Mouse (Mus musculus) hindbrain, embryonic 12.5 days (tissue): ENCODE measurements around the gene Dcps. TPM values are rescaled to one million over a fixed set of nuclear protein-coding genes. Genes with fewer than 3 reads are reported as not detected.
A peak's percentile ranks its signal among the peaks of the same experiment; 100 is the strongest.

ENCODE experiments used
- ATAC-seq: fragments of 200-750 bp; cut with Nextera tagmentation; 2 replicates; pipeline ENCODE4 v1.8.0; 2017; ENCODE audit warnings: moderate TSS enrichment; ENCODE audit not compliant: low FRiP score
- H3K27ac ChIP-seq: fragments of 300-500 bp; sonication (generic); 2 replicates; pipeline ENCODE4 v1.5.1; 2016; ENCODE audit warnings: mild to moderate bottlenecking
- H3K27me3 ChIP-seq: fragments of 300-500 bp; sonication (generic); 2 replicates; pipeline ENCODE4 v1.6.1; 2016; ENCODE audit warnings: mild to moderate bottlenecking
- H3K36me3 ChIP-seq: fragments of 300-500 bp; sonication (generic); 2 replicates; pipeline ENCODE4 v1.6.1; 2016; ENCODE audit warnings: mild to moderate bottlenecking
- H3K4me1 ChIP-seq: fragments of 300-500 bp; sonication (generic); 2 replicates; pipeline ENCODE4 v1.6.1; 2016
- H3K4me2 ChIP-seq: fragments of 300-500 bp; sonication (generic); replicated peaks from 2 replicates; pipeline ENCODE4 v1.6.1; 2016; ENCODE audit warnings: mild to moderate bottlenecking
- H3K4me3 ChIP-seq: fragments of 300-500 bp; sonication (generic); 2 replicates; pipeline ENCODE4 v1.5.1; 2016; ENCODE audit warnings: mild to moderate bottlenecking
- H3K9ac ChIP-seq: fragments of 300-500 bp; sonication (generic); 2 replicates; pipeline ENCODE4 v1.6.1; 2016; ENCODE audit warnings: mild to moderate bottlenecking, moderate library complexity
- H3K9me3 ChIP-seq: fragments of 300-500 bp; sonication (generic); replicated peaks from 2 replicates; pipeline ENCODE4 v1.6.1; 2016; ENCODE audit warnings: mild to moderate bottlenecking
- WGBS: fragments of 180-500 bp; shearing (Covaris S2); methylation state at CpG from one replicate; pipeline ENCODE4 v1.1.7; 2016; 5-methylcytosine and 5-hydroxymethylcytosine counted together
- polyA plus RNA-seq: library from polyadenylated mRNA; unstranded; fragments of >200 nt; fragmentation: Nextera tagmentation; extraction: Ambion mirVana; gene quantifications from 2 replicates; pipeline ENCODE4 v1.2.1, GENCODE M21; 2016

The Dcps gene
- polyA plus RNA-seq, 1 experiment from 2014 or later = 73.8 TPM

- ATAC-seq = no peak
- Histone ChIP-seq H3K36me3 (no peaks in the 10 kb centered on the region), H3K9ac (no peak overlapping the region), H3K9me3 (no peaks in the 10 kb centered on the region), H3K4me2 (no peak overlapping the region), H3K27ac (no peak overlapping the region), H3K4me3 (no peak overlapping the region), H3K27me3 (no peaks in the 10 kb centered on the region), H3K4me1 (peaks cover 8% of the 10 kb centered on the region)
- 73% methylated on average over 10 of the region's 10 CpGs for WGBS
Observed at GRCm38 (mm10) chr9:35198351-35198750, 22.5 kb upstream of the Dcps start.

- Histone ChIP-seq H3K36me3 (no peaks in the 10 kb centered on the region), H3K27ac (no peak overlapping the region), H3K4me3 (no peak overlapping the region), H3K4me2 (no peak overlapping the region), H3K27me3 (no peaks in the 10 kb centered on the region), H3K9ac (no peak overlapping the region), H3K9me3 (no peaks in the 10 kb centered on the region), H3K4me1 (peaks cover 8% of the 10 kb centered on the region)
- 92% methylated on average over 3 of the region's 3 CpGs for WGBS
- ATAC-seq = no peak
Observed at GRCm38 (mm10) chr9:35197625-35198024, 21.8 kb upstream of the Dcps start.

DNA sequence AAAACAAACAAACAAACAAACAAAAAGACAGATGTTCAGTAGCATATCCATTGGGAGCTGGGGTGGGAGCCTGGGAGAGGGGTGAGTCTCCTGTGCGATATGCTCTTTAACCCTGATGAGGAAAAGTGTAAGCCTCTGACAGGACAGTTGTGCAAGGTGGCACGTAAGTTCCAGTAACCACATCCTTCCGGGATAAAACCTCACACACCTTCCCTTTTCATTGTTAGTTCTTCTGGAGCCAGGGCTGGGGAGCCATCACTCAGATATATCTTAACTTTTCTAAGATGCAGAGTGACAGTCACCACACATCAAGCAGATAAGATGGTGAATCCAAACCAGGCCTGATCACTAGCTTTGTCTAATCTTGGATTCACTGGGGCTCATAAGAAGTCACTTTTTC, 18.2 kb upstream of the Dcps start:
- no peaks in the 10 kb centered on the region for H3K4me1 ChIP-seq
- 93% methylated on average over 3 of the region's 3 CpGs for WGBS
- H3K9me3 ChIP-seq = no peaks in the 10 kb centered on the region
- H3K9ac ChIP-seq = no peak overlapping the region
- no peak for ATAC-seq
- H3K4me2 ChIP-seq = no peak overlapping the region
- no peak overlapping the region for H3K27ac ChIP-seq
- peaks cover 11% of the 10 kb centered on the region for H3K36me3 ChIP-seq
- H3K4me3 ChIP-seq = no peak overlapping the region
- no peaks in the 10 kb centered on the region for H3K27me3 ChIP-seq

DNA sequence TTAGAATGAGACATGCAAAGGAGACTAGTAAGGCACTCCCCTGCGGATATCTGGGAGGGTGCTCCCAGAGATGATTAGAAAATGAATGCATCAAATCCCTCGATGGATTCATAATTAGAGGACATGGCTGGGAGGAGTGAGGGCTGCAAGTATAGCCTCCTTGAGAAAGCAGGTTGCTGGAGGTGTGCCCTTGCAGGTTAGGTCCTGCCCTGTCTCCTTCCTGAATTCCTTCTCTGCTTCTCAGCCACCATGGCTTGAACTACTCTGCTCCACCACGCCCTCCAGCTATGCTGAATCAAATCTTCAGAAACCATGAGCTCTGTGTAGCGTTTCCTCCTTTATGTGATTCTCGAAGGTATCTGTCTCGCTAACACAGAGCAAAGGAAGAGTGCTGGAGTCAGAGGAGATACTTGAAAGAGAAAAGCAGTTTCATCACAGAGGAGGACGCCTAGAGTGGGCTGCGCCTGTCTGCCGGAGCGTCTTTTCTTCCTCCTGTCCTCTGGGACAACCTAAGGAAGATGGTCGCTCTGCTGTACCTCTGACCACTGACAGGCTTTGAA, 17.2 kb upstream of the Dcps start:
- no peak overlapping the region for H3K4me3 ChIP-seq
- no peak overlapping the region for H3K9ac ChIP-seq
- no peak for ATAC-seq
- no peaks in the 10 kb centered on the region for H3K9me3 ChIP-seq
- peaks cover 20% of the 10 kb centered on the region for H3K36me3 ChIP-seq
- H3K27me3 ChIP-seq = no peaks in the 10 kb centered on the region
- no peak overlapping the region for H3K27ac ChIP-seq
- no peak overlapping the region for H3K4me2 ChIP-seq
- WGBS = 80% methylated on average over 11 of the region's 11 CpGs
- no peaks in the 10 kb centered on the region for H3K4me1 ChIP-seq

DNA sequence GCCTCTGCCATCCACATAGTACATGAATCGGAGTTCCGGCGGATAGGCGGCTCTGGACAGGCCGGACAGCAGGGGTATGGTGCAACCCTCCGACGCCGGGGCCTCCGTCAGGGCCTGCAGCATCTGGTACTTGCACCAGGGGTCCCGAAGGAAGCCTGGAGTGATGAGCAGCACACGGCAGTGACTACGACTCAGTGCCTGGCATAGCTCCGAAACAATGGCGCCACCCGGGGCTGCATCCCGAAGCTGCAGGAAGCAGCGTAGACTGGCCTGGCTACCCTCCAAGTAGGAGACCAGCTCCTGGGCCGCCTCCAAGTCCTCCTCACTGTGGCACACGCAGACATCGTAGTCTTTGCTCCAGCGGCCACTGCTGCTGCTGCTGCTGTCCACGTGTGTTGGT, 12.8 kb upstream of the Dcps start:
- 73% methylated on average over 22 of the region's 22 CpGs for WGBS
- H3K4me3 ChIP-seq = no peak overlapping the region
- peaks cover 29% of the 10 kb centered on the region for H3K36me3 ChIP-seq
- no peak overlapping the region for H3K9ac ChIP-seq
- H3K27ac ChIP-seq = no peak overlapping the region
- H3K4me2 ChIP-seq = no peak overlapping the region
- no peaks in the 10 kb centered on the region for H3K27me3 ChIP-seq
- no peak for ATAC-seq
- no peaks in the 10 kb centered on the region for H3K4me1 ChIP-seq
- H3K9me3 ChIP-seq = no peaks in the 10 kb centered on the region

GRCm38 (mm10) chr9:35187351-35187903, 11.6 kb upstream of the Dcps start:
- Histone ChIP-seq H3K4me1 (no peaks in the 10 kb centered on the region), H3K4me2 (no peak overlapping the region), H3K9ac (no peak overlapping the region), H3K9me3 (no peaks in the 10 kb centered on the region), H3K27ac (no peak overlapping the region), H3K27me3 (no peaks in the 10 kb centered on the region), H3K4me3 (no peak overlapping the region), H3K36me3 (peaks cover 29% of the 10 kb centered on the region)
- ATAC-seq = no peak
- WGBS = 87% methylated on average over 10 of the region's 10 CpGs

DNA sequence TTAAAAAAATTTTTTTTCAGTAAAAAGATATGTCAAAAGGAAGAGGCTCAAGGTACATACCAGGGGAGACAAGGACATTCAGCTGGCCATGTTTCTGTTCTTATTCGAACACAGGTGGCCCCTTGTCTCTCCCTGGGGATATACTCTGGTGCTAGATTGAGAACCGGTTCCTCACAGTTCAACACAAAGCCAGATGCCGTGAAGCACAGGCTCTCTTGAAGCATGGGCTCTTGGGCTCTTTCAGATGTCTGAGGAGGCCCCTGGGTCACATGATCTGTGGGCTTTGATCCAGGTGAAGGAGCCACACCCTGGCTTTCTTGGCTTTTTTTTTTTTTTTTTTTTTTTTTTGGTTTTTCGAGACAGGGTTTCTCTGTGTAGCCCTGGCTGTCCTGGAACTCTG, 10.6 kb upstream of the Dcps start:
- Histone ChIP-seq H3K4me3 (no peak overlapping the region), H3K27me3 (no peaks in the 10 kb centered on the region), H3K9me3 (no peaks in the 10 kb centered on the region), H3K9ac (no peak overlapping the region), H3K27ac (no peak overlapping the region), H3K4me1 (no peaks in the 10 kb centered on the region), H3K4me2 (no peak overlapping the region), H3K36me3 (peaks cover 29% of the 10 kb centered on the region)
- ATAC-seq = no peak
- 62% methylated on average over 4 of the region's 4 CpGs for WGBS

- no peak overlapping the region for H3K9ac ChIP-seq
- H3K27ac ChIP-seq = no peak overlapping the region
- no peaks in the 10 kb centered on the region for H3K9me3 ChIP-seq
- H3K36me3 ChIP-seq = peaks cover 11% of the 10 kb centered on the region
- H3K4me1 ChIP-seq = no peaks in the 10 kb centered on the region
- ATAC-seq = no peak
- no peaks in the 10 kb centered on the region for H3K27me3 ChIP-seq
- no peak overlapping the region for H3K4me2 ChIP-seq
- H3K4me3 ChIP-seq = no peak overlapping the region
- WGBS = 70% methylated on average over 5 of the region's 5 CpGs
Observed at GRCm38 (mm10) chr9:35183359-35183758, 7.5 kb upstream of the Dcps start.

DNA sequence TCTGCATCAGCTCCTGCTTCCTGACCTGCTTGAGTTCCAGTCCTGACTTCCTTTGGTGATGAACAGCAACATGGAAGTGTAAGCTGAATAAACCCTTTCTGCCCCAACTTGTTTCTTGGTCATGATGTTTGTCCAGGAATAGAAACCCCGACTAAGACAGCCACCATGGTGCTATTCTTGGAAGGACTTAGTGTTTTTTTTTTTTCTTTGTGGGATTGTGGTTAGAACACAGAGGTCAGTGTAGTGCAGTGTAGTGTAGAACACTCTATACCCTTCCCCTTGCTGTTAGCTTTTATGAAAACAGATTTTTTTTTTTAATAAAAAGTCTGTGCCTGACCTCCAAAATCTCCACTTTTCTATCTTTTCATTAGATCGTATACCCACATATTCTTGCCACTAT, 7.0 kb upstream of the Dcps start:
- H3K9ac ChIP-seq = no peak overlapping the region
- 79% methylated on average over 2 of the region's 2 CpGs for WGBS
- no peaks in the 10 kb centered on the region for H3K27me3 ChIP-seq
- H3K4me3 ChIP-seq = no peak overlapping the region
- no peak overlapping the region for H3K27ac ChIP-seq
- H3K36me3 ChIP-seq = peaks cover 10% of the 10 kb centered on the region; the same call in 1 of the 2 replicates
- no peaks in the 10 kb centered on the region for H3K4me1 ChIP-seq
- H3K9me3 ChIP-seq = no peaks in the 10 kb centered on the region
- no peak for ATAC-seq
- no peak overlapping the region for H3K4me2 ChIP-seq

DNA sequence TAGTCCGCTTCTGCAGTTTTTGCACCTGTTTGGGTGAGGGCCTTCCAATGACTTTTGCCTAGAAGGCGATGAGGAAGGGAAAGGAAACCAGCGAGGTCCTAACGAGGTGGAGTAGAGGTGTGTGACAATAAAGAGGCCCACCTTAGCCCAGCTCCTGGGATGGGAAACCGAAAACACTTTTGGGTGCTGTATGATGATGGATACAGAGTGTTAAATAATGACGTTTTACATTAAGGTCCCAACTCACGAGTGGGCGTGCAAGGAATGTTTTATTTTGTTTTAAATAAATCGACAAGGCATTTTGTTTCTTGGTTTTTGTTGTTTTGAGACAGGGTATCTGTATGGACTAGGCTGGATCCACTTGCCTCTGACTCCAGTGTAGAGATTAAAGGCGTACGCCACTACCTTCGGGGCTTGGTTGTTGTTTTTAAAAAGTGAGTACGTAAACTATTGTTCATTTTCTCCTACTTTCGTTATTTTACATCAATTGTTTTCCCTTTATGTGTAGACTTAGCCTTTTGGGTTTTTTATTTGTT, 331 bp upstream of the Dcps start:
- H3K4me1 ChIP-seq = peaks cover 14% of the 10 kb centered on the region
- WGBS = 49% methylated on average over 14 of the region's 14 CpGs
- peak overlapping the region; percentile 56 for H3K4me3 ChIP-seq
- peak; percentile 32 for ATAC-seq
- no peaks in the 10 kb centered on the region for H3K27me3 ChIP-seq
- no peaks in the 10 kb centered on the region for H3K9me3 ChIP-seq
- no peak overlapping the region for H3K27ac ChIP-seq
- H3K36me3 ChIP-seq = no peaks in the 10 kb centered on the region
- peak overlapping the region; percentile 70 for H3K4me2 ChIP-seq
- no peak overlapping the region for H3K9ac ChIP-seq

DNA sequence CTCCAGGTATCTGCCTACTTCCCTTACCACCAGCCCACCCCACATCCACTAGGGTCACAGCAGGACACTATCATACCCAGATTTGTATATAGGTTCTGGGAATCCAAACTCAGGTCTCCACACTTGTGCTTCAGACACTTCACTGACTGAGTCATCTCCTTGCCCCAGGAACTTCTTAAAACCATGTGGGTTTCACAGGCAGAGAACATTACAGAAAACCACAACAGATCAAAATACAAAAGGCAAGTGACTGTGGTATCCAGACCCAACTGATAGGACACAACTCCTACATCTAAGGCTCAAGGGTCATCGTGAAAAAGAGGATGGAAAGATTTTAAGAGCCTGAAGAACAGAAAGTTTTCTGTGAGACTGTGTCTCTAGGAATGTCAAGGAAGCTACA, 2.5 kb downstream of the Dcps start:
- Histone ChIP-seq H3K9ac (no peak overlapping the region), H3K27ac (no peak overlapping the region), H3K4me2 (no peak overlapping the region), H3K36me3 (peaks cover 14% of the 10 kb centered on the region), H3K4me3 (no peak overlapping the region), H3K9me3 (no peaks in the 10 kb centered on the region), H3K4me1 (peaks cover 14% of the 10 kb centered on the region), H3K27me3 (no peaks in the 10 kb centered on the region)
- ATAC-seq = no peak
- 88% methylated on average over 1 of the region's 1 CpGs for WGBS

GRCm38 (mm10) chr9:35170071-35170470, 5.8 kb downstream of the Dcps start:
- ATAC-seq = no peak

More at GRCm38 (mm10) chr9:35170071-35170470, 5.8 kb downstream of the Dcps start:
- 96% methylated on average over 7 of the region's 7 CpGs for WGBS
- peaks cover 19% of the 10 kb centered on the region for H3K4me1 ChIP-seq
- H3K9ac ChIP-seq = no peak overlapping the region
- no peak overlapping the region for H3K27ac ChIP-seq
- H3K4me3 ChIP-seq = no peak overlapping the region
- no peaks in the 10 kb centered on the region for H3K27me3 ChIP-seq
- H3K36me3 ChIP-seq = peaks cover 14% of the 10 kb centered on the region
- no peak overlapping the region for H3K4me2 ChIP-seq
- no peaks in the 10 kb centered on the region for H3K9me3 ChIP-seq
